Mouse (Mus musculus): Measurements from ENCODE around the gene Ell. TPM values are rescaled to one million over a fixed set of nuclear protein-coding genes. Genes with fewer than 3 reads are reported as not detected.

The Ell gene
- polyA plus RNA-seq, 1 experiment from 2014 or later: 18.0 TPM

GRCm38 (mm10) chr8:70551558-70552161 lies 12.4 kb downstream of the Ell start:
- WGBS: 83% methylated on average over 3 of the region's 3 CpGs
- H3K27ac ChIP-seq (replicated peaks): no peak overlapping the region
- no peaks in the 10 kb centered on the region for H3K9me3 ChIP-seq (replicated peaks)
- H3K4me1 ChIP-seq: peaks cover 11% of the 10 kb centered on the region
- H3K27me3 ChIP-seq (ENCODE audit: low read depth, poor library complexity, severe bottlenecking): no peaks in the 10 kb centered on the region
- H3K36me3 ChIP-seq: no peaks in the 10 kb centered on the region
- no peak overlapping the region for H3K4me3 ChIP-seq
- DNase-seq (ENCODE audit: low spot score): no peak

- Histone ChIP-seq H3K9me3 (replicated peaks) (no peaks in the 10 kb centered on the region), H3K4me3 (no peak overlapping the region), H3K27me3 (ENCODE audit: low read depth, poor library complexity, severe bottlenecking) (no peaks in the 10 kb centered on the region), H3K4me1 (peaks cover 11% of the 10 kb centered on the region), H3K27ac (replicated peaks) (no peak overlapping the region), H3K36me3 (no peaks in the 10 kb centered on the region)
- WGBS: 86% methylated on average over 1 of the region's 1 CpGs
- DNase-seq (ENCODE audit: low spot score): no peak
Measured at GRCm38 (mm10) chr8:70552836-70553235, 13.6 kb downstream of the Ell start.

GRCm38 (mm10) chr8:70553740-70554139 lies 14.5 kb downstream of the Ell start:
- Histone ChIP-seq H3K4me3 (no peak overlapping the region), H3K4me1 (peaks cover 12% of the 10 kb centered on the region), H3K27me3 (ENCODE audit: low read depth, poor library complexity, severe bottlenecking) (no peaks in the 10 kb centered on the region), H3K27ac (replicated peaks) (no peak overlapping the region), H3K36me3 (0 out of 2 replicates have a peak, but pooled peaks cover 2% of the 10 kb centered on the region), H3K9me3 (replicated peaks) (no peaks in the 10 kb centered on the region)
- no peak for DNase-seq (ENCODE audit: low spot score)

DNA sequence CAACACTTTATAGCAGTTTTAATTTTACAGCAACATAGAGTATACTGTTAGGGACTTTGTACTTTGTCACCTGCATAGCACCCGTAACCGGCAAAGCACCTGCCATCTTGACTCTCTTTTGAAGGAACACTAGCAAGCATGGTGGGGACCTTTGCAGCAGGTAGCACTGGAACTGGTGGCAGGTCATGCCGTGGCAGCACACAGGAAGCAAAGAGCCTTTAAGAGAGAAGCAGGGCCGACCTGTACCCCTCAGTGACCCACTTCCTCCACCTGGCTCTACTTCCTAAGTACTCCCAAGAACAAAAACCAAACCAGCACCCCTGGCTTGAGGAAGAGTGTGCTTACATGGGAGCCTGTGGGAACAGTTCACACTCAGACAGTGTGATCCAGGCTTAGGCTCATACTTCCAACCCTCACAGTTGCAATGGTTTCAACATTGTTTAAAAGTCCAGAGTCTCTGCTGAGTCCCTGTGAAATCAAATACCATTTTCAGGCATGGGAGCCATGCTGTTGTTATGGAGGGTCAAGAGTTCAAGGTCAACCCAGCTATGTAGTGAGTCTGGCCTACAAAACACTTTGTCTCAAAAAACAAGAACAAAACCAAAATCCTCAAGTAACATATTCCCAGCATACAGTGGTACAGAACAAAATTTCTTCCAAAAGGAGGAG lies 16.0 kb downstream of the Ell start:
- H3K27ac ChIP-seq (replicated peaks): no peak overlapping the region
- no peak overlapping the region for H3K4me3 ChIP-seq
- no peaks in the 10 kb centered on the region for H3K9me3 ChIP-seq (replicated peaks)
- H3K4me1 ChIP-seq: peaks cover 15% of the 10 kb centered on the region
- 92% methylated on average over 4 of the region's 4 CpGs for WGBS
- H3K36me3 ChIP-seq: 0 out of 2 replicates have a peak, but pooled peaks cover 2% of the 10 kb centered on the region
- DNase-seq (ENCODE audit: low spot score): no peak
- H3K27me3 ChIP-seq (ENCODE audit: low read depth, poor library complexity, severe bottlenecking): no peaks in the 10 kb centered on the region

DNA sequence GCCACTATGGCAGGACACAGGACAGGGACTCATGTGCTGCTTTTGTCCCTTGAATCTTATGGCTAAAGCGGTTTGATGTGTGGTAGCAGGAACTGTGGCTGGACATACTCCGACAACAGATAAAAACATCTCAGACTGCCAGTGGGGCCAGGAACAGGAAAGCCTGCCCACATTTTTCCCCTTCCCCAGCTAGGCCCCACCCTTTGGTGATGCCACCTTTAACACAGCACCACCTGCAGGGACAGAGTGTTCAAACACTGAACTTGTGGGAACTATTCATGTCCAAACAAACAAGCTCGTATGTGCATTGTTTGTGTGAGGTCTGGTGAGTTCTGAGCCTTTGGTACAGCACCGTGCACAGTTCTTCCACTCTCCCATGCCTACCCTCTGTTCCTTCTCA lies 19.1 kb downstream of the Ell start:
- no peaks in the 10 kb centered on the region for H3K27me3 ChIP-seq (ENCODE audit: low read depth, poor library complexity, severe bottlenecking)
- no peak for DNase-seq (ENCODE audit: low spot score)
- WGBS: 81% methylated on average over 4 of the region's 4 CpGs
- H3K4me1 ChIP-seq: peaks cover 34% of the 10 kb centered on the region
- H3K4me3 ChIP-seq: no peak overlapping the region
- no peak overlapping the region for H3K27ac ChIP-seq (replicated peaks)
- no peaks in the 10 kb centered on the region for H3K9me3 ChIP-seq (replicated peaks)
- H3K36me3 ChIP-seq: 0 out of 2 replicates have a peak, but pooled peaks cover 2% of the 10 kb centered on the region

- WGBS: 81% methylated on average over 3 of the region's 3 CpGs
- Histone ChIP-seq H3K27me3 (ENCODE audit: low read depth, poor library complexity, severe bottlenecking) (no peaks in the 10 kb centered on the region), H3K36me3 (0 out of 2 replicates have a peak, but pooled peaks cover 2% of the 10 kb centered on the region), H3K27ac (replicated peaks) (no peak overlapping the region), H3K4me1 (peaks cover 31% of the 10 kb centered on the region), H3K4me3 (no peak overlapping the region), H3K9me3 (replicated peaks) (no peaks in the 10 kb centered on the region)
- no peak for DNase-seq (ENCODE audit: low spot score)
Measured at GRCm38 (mm10) chr8:70558983-70559382, 19.7 kb downstream of the Ell start.

GRCm38 (mm10) chr8:70560096-70560495 lies 20.8 kb downstream of the Ell start:
- H3K27ac ChIP-seq (replicated peaks): no peak overlapping the region
- peaks cover 36% of the 10 kb centered on the region for H3K4me1 ChIP-seq
- no peaks in the 10 kb centered on the region for H3K27me3 ChIP-seq (ENCODE audit: low read depth, poor library complexity, severe bottlenecking)
- WGBS: 78% methylated on average over 2 of the region's 2 CpGs
- H3K36me3 ChIP-seq: 0 out of 2 replicates have a peak, but pooled peaks cover 2% of the 10 kb centered on the region
- no peak for DNase-seq (ENCODE audit: low spot score)
- no peak overlapping the region for H3K4me3 ChIP-seq
- no peaks in the 10 kb centered on the region for H3K9me3 ChIP-seq (replicated peaks)

DNA sequence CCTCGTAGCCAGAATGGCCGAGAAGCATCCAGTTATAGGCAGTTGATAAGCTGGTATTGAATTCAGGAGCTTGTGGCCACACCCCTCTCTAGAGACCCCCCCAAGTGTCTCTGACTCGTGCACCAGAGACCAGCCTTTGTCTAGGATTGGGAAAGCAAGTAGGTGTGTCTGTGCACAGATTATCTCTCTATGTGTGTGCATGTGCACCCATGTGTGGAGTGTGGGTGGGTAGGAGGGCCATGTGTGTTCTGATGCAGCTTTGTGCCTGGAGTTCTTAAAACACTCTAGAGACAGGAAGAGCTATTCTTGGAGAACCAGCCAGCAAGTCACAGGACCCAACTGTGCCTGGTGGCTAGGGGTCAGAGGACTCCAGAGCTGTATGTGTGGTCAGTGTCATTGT lies 21.3 kb downstream of the Ell start:
- WGBS: 76% methylated on average over 3 of the region's 3 CpGs
- DNase-seq (ENCODE audit: low spot score): no peak
- no peak overlapping the region for H3K27ac ChIP-seq (replicated peaks)
- 0 out of 2 replicates have a peak, but pooled peaks cover 3% of the 10 kb centered on the region for H3K36me3 ChIP-seq
- no peaks in the 10 kb centered on the region for H3K9me3 ChIP-seq (replicated peaks)
- no peak overlapping the region for H3K4me3 ChIP-seq
- no peaks in the 10 kb centered on the region for H3K27me3 ChIP-seq (ENCODE audit: low read depth, poor library complexity, severe bottlenecking)
- peaks cover 36% of the 10 kb centered on the region for H3K4me1 ChIP-seq

DNA sequence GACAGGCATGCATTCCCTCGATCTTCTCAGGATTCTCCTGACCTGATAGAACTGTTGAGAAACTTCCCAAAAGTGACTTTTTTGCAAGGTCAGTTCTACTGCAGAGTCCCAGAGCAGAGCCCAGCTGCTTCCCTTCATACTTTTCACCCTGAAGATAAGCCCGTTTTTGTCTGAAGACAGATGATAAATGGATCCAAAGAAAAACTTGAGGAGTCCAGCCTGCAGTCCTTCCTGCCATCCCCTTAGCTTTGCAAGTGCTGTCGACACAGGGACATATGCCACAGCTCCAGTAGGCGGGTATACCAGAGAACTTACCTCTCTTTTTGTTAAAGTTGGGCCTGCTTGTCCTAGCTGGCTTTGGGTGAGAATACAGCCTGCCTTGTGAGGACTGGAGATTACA lies 22.1 kb downstream of the Ell start:
- Histone ChIP-seq H3K27ac (replicated peaks) (no peak overlapping the region), H3K27me3 (ENCODE audit: low read depth, poor library complexity, severe bottlenecking) (no peaks in the 10 kb centered on the region), H3K4me1 (peaks cover 36% of the 10 kb centered on the region), H3K4me3 (no peak overlapping the region), H3K36me3 (0 out of 2 replicates have a peak, but pooled peaks cover 5% of the 10 kb centered on the region), H3K9me3 (replicated peaks) (no peaks in the 10 kb centered on the region)
- WGBS: 85% methylated on average over 4 of the region's 4 CpGs
- DNase-seq (ENCODE audit: low spot score): no peak

- Histone ChIP-seq H3K4me1 (peaks cover 36% of the 10 kb centered on the region), H3K36me3 (0 out of 2 replicates have a peak, but pooled peaks cover 5% of the 10 kb centered on the region), H3K27me3 (ENCODE audit: low read depth, poor library complexity, severe bottlenecking) (no peaks in the 10 kb centered on the region), H3K27ac (replicated peaks) (no peak overlapping the region; the same call in 1 of the 2 replicates), H3K9me3 (replicated peaks) (no peaks in the 10 kb centered on the region), H3K4me3 (no peak overlapping the region)
- WGBS: 88% methylated on average over 7 of the region's 7 CpGs
- no peak for DNase-seq (ENCODE audit: low spot score)
Measured at GRCm38 (mm10) chr8:70561809-70562535, 22.7 kb downstream of the Ell start.

DNA sequence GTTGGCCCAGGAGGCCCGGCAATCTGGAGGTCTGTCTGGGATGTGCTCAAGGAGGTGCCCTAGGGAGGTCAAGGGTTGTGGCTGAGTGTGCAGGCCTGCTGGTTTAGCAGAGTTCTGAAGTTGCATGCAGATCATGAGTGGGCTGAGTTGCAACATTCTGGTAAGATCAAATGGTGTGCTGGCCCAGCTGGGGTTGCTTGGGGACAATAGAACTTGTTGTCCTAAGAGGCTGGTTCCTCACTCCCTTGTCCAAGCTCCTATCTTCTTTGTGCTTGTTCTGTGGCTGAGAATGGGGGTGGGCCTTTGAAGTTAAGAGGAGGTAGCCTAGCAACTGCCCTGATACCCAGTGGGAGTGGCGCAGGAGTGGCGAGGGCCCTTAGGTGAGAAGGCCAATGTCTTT lies 23.5 kb downstream of the Ell start:
- H3K9me3 ChIP-seq (replicated peaks): no peaks in the 10 kb centered on the region
- H3K4me1 ChIP-seq: peaks cover 36% of the 10 kb centered on the region
- no peak overlapping the region for H3K27ac ChIP-seq (replicated peaks)
- 84% methylated on average over 3 of the region's 3 CpGs for WGBS
- no peak overlapping the region for H3K4me3 ChIP-seq
- DNase-seq (ENCODE audit: low spot score): no peak
- 0 out of 2 replicates have a peak, but pooled peaks cover 5% of the 10 kb centered on the region for H3K36me3 ChIP-seq
- no peaks in the 10 kb centered on the region for H3K27me3 ChIP-seq (ENCODE audit: low read depth, poor library complexity, severe bottlenecking)

GRCm38 (mm10) chr8:70563763-70564387 lies 24.6 kb downstream of the Ell start:
- no peak for DNase-seq (ENCODE audit: low spot score)
- H3K4me1 ChIP-seq: peaks cover 32% of the 10 kb centered on the region
- H3K9me3 ChIP-seq (replicated peaks): no peaks in the 10 kb centered on the region
- WGBS: 94% methylated on average over 6 of the region's 6 CpGs
- no peaks in the 10 kb centered on the region for H3K27me3 ChIP-seq (ENCODE audit: low read depth, poor library complexity, severe bottlenecking)
- no peak overlapping the region for H3K4me3 ChIP-seq
- 0 out of 2 replicates have a peak, but pooled peaks cover 2% of the 10 kb centered on the region for H3K36me3 ChIP-seq
- no peak overlapping the region for H3K27ac ChIP-seq (replicated peaks)
